Mouse (Mus musculus) cerebellum, adult 2 months (tissue): Measurements from ENCODE around the gene Ccdc136.

Source experiments
- CTCF ChIP-seq: fragments of 200-500 bp; IDR thresholded peaks from 2 replicates; pipeline ENCODE4 v1.5.1; 2011; ENCODE audit warnings: low read depth, mild to moderate bottlenecking, control low read depth, low read length, moderate library complexity, borderline replicate concordance; ENCODE audit not compliant: insufficient read depth
- POLR2A ChIP-seq: fragments of 200-500 bp; IDR thresholded peaks from 2 replicates; pipeline ENCODE4 v1.6.1; 2011; ENCODE audit warnings: low read length, control low read depth, borderline replicate concordance; ENCODE audit not compliant: insufficient read depth

DNA sequence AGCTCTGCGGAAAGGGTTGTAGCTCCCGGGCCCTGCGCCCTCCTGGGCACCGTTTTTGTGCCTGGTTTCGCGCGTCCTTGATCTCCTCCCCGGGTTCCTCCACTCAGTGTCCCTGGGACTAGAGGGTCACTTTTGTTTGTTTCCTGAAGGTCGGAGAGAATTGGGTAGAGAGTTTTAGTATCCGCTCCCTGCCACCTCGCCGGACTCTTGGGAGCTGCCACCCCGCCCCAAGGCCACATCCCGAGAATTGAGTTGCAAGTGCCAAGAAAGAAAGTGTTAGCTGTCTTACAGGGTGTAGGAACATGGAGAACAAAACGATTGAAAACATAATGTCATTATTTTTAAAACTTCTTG lies 47.8 kb upstream of the Ccdc136 start:
- TF ChIP-seq CTCF (no peak), POLR2A (no peak)
